Mouse (Mus musculus) neutrophil, adult 59 days (primary cell): ENCODE measurements around the gene Marf1. TPM values are rescaled to one million over a fixed set of nuclear protein-coding genes. Genes with fewer than 3 reads are reported as not detected.

Experiments
- total RNA-seq, 2 experiments: library from RNA; stranded (reverse); gene quantifications; 1 replicate in 1 of 2; 2 replicates in 1 of 2; pipeline ENCODE4 v1.2.4; 2023

Gene Marf1
- total RNA-seq = 10 to 100 TPM; 41.4 to 43.5 TPM

GRCm38 (mm10) chr16:14162988-14163416, at the start of gene Marf1, which contains the start of gene Nde1:
Marf1 (minus strand) TSS chr16:14163351.
Nde1 (plus strand) TSS chr16:14163275.

Other genes with a start within 250 kb of the Marf1 start
- gene 2900011O08Rik, start 176.7 kb downstream of the Marf1 start, total RNA-seq = not detected
- under 1 TPM in 1 of 2 experiments, not detected in 1; 0.49 TPM for gene Ifitm7, start 176.5 kb downstream of the Marf1 start, total RNA-seq
- gene Nde1, start 76 bp downstream of the Marf1 start, total RNA-seq = 10 to 100 TPM; 41.3 to 42.5 TPM
- gene Myh11, start 128.0 kb upstream of the Marf1 start, total RNA-seq = not detected
- 10 to 100 TPM; 36.4 to 37.9 TPM for gene Fopnl, start 154.1 kb upstream of the Marf1 start, total RNA-seq
- gene Abcc1, start 198.2 kb upstream of the Marf1 start, total RNA-seq = 10 to 100 TPM; 18.8 to 20.1 TPM